Mouse (Mus musculus): ENCODE results near the gene Pyy. TPM values are rescaled to one million over a fixed set of nuclear protein-coding genes. Genes with fewer than 3 reads are reported as not detected.
A peak's percentile ranks its signal among the peaks of the same experiment; 100 is the strongest.

Gene Pyy
- not detected for total RNA-seq (2021)
- long read RNA-seq, experiment 1: 0 reads
- long read RNA-seq, experiment 2: 0 reads

DNA sequence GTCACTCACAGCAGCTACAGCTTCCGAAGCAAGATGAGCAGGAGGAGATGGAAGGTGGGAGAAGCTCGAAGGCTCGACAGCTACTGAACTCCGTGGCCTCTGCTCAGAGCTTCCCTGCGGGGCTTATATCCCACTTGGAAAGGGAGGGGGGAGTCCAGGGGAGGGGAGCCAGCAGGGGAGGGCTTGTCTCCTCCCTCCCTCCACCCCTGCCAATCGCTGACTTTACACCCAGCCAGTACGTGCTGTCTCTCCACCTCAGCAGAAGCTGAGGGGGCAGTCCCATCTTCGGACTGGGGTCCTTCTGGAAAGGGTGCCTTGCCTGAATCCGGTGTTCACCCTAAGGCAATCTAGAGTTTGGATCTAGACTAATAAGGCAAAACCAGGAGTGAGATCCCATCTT, at the start of gene Pyy:
Pyy (minus strand) TSS at position 101 of the 400 bp plus-strand sequence.
- DNase-seq (ENCODE audit: low spot score in 2 of 2): no peak

DNA sequence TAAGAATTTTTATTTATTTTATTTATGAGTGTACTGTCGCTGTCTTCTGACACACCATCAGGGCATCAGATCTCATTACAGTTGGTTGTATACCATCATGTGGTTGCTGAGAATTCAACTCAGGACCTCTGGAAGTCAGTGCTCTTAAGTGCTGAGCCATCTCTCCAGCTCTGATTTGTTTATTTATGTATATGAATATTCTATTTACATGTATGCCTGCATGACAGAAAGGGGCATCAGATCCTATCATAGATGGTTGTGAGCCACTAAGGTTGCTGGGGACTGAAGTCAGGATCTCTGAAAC, 49.1 kb upstream of the Pyy start:
- no peak for DNase-seq (ENCODE audit: low spot score in 2 of 2)

DNA sequence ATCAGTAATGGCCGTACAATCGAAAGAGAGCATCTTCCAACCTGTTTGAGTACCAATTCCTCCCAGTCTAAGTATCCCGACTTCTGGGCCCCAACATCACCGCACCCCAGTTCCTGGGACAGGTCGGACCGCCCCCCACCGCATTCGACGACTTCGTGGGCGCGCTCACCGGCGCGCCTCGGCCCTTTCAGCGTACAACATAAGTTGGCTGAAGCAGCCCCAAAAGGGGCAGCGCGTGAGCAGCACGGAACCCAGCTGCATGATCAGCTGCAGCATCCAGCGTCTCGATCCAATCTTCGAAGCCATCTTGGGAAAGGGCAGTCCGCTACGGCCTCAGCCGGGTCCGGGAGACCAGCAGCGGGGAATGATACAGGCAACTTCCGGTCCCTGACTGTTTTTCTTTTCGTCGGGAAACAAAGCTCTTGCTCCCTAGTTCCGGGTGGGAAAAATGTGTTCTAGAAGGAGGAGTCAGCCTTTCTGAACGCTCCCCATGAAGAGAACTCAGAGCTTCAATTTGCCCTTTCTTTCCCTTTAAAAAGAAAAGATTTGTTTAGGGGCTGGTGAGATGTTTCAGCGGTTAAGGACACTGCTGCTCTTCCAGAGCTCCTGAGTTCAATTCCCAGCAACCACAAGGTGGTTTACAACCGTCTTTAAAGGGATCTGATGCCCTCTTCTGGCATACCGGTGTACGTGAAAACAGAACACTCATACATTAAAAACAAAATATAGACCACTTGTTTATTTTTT, 48.6 kb upstream of the Pyy start, which contains the start of gene Tmem101:
Tmem101 (minus strand) TSS at position 366 of the 747 bp plus-strand sequence.
- peak; percentile 74 to 90 for DNase-seq (ENCODE audit: low spot score in 2 of 2)

DNA sequence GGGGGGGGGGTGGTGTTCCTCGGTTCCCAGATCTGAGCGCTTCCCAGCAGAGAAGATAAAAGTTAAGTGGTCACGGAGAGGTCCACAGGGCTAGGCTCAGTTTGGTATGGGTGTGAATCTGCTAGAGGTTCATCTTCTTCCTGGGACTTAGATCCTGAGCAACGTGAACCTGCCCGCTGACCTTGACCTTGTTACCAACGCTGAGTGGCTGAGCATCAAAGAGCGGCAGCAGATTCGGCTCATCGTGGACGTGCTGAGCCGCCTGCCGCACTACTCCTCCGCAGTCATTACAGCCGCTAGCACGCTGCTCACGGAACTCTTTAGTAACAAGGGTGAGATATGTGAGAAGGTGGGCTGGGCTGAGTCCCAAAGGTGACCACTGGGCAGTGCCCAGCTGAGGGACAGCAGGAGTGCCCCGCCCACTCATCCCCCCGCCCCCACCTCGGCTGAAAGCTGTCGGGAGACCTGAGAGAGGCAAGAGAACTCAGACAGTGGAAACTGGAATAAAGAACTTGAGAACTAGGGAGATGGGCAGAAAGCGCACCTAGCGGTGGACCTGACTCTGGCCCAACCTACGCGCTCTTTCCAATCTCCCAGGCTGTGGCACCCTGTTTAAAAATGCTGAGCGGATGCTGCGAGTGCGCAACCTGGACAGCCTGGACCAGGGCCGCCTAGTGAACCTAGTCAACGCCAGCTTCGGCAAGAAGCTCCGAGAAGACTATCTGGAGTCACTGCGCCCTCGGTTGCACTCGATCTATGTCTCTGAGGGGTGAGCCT, 39.8 kb upstream of the Pyy start:
- no peak for DNase-seq (ENCODE audit: low spot score in 2 of 2)

DNA sequence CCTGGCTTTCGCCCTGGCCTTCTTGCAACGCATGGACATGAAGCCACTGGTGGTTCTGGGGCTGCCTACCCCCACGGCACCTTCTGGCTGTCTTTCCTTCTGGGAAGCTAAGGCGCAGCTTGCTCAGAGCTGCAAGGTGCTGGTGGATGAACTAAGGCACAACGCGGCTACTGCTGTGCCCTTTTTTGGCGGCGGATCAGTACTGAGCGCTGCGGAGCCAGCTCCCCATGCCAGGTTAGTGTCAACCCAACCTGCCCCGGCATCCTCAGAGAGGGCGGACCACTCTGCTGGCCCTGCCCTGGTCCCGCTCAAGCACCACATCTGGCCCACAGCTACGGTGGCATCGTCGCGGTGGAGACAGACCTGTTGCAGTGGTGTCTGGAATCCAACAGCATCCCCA, 38.9 kb upstream of the Pyy start:
- DNase-seq (ENCODE audit: low spot score in 2 of 2): no peak

DNA sequence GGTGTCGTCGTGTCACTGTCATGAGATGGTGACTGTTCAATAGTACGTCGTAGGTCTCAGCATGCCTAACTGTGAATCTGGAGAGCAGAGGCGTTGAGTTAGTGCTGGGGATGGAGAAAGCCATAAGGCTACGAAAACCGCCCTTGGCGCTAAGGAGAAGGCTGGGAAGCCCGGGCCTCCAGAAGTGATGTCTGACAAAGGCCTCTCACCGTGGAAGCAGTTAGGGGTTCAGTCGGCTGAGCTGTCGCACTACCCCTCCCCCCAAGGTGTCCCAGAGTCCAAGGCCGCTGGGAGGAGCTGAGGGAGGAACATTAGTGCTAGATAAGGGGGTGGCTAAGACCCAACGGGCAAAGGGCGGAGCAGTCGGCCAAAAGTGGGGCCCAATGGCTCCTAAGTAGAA, 38.4 kb upstream of the Pyy start:
- no peak for DNase-seq (ENCODE audit: low spot score in 2 of 2)

DNA sequence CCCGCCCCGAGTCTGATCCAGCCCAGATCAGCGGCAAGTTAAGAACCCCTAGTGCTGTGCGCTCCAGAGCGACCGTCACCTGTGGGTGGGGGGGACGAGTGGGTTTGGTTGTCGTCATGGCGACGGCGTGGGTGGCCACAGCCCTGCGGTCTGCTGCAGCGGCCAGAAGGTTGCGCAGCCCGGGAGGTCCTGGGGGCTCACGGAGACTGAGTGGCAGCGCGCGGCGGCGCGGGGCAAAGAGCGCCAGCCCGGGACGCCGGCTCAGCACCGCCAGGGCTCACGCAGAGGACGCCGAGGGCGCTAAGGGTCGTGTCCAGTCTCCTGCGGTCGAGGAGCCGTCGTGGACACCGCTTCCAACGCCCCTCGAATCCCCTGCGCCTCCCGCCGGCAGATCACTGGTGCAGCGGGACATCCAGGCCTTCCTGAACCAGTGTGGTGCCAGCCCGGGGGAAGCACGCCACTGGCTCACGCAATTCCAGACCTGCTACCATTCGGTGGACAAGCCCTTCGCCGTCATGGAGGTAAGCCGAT, 37.9 kb upstream of the Pyy start, which contains the start of gene Nags:
Nags (plus strand) TSS at position 43 of the 531 bp plus-strand sequence.
- DNase-seq (ENCODE audit: low spot score in 2 of 2): no peak

DNA sequence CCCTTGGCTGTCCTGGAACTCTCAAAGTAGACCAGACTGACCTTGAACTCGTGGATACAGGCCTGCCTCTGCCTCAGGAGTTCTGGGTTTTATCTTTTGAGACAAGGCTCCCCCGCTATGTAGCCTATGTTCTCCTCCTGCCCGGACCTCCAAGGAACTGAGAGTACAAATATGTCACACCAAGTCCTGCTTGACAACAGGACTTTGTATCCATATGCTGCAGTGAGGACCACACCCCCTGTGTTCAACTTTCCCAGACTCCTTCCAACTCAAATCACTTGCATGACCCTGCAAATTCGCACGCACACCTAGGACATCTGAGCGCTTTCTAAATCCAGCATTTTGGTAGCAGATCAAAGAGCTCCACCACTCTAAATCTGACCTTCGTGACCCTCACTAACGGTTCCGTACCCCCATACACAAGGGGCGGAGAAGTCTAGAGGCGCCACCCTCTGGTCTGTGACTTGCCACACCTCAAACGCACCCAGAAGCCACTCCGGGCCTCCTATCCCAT, 37.4 kb upstream of the Pyy start:
- no peak for DNase-seq (ENCODE audit: low spot score in 2 of 2)

DNA sequence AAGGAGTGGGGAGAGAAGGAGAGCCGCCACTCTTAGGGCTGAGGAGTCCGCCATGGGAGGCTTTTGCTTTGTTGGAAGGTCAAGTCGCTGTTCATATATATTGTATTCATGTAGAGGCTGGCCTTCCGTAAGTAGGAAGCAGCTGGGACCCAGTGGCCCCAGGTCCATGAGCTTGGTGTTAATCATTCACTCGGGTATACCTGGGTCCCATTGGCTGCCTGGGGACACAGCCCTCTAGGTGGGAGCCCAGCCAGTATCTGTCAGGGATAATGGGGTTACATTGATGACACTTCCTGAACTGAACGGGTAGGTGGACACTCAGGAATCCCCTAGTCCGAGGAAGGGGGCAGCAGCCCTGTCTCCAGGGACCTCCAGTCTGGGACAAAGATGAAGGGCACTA, 34.7 kb upstream of the Pyy start:
- no peak for DNase-seq (ENCODE audit: low spot score in 2 of 2)

DNA sequence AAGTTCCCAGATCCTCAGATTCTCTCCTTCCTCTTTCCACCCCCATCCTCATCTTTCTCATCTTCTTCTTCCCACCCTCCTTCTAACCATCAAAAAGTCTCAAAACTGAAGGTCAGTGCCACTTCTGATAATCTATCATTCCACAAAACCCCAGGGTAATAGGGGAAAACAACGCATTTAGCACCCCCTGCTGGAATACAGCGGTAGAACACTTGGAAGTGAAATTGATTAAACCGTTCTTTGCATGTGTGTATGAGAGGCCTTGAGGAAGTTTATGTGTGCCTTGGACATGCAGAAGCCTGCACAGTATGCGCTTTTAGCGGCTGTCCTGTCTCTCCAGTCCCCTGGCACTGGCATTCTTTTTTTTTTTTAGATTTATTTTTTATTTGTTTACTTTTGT, 32.9 kb upstream of the Pyy start:
- DNase-seq (ENCODE audit: low spot score in 2 of 2): peak in 1 of 2 experiments; percentile 46

DNA sequence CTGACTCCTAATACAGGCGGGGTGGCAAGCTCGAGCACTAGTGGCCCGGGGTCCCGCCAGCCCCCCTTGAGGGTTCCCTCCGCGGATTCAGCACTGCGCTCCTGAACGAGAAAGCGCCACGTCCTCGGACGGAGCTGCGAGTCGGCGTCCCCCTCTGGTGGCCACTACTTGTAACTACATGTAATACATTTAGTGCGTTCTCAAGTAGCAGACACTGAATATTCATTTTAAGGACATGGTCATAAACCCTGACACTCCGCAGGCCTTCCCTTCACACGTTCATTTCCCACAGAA, 30.8 kb upstream of the Pyy start:
- DNase-seq (ENCODE audit: low spot score in 2 of 2): peak; percentile 58 to 73

DNA sequence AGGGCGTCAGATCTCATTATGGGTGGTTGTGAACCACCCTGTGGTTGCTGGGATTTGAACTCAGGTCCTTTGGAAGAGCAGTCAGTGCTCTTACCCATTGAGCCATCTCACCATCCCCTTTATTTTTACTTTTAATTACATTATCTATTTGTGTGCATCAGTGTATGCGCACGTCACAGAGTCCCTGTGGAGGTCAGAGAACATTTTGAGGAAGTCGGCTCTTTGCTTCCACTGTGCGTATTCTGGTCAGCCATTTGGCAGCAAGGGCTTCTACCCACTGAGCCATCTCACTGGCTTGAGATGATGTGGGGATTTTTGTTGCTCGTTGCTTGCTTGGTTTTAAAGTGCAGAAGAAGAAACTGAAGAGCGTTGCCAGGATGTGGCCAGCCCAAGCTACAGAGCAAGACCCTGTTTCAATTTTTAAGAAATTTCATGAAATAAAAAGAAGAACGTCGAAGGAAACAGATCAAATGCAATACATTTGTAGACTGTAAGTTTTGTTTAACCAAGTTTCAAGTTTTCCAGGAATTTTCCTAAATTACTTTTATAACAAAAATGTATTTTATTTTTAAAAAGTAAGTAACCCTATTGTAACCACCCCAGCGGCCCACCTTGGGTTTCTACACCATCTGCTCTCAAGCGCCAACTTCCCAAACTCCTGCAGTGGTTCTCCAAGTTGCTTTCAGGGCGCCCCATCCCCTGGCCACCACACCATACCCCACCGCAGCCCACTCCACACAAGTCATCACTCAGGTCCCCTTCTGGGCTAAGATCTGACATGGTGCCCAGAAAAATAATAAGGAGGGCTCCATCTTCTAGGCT, 30.2 kb upstream of the Pyy start:
- no peak for DNase-seq (ENCODE audit: low spot score in 2 of 2)

DNA sequence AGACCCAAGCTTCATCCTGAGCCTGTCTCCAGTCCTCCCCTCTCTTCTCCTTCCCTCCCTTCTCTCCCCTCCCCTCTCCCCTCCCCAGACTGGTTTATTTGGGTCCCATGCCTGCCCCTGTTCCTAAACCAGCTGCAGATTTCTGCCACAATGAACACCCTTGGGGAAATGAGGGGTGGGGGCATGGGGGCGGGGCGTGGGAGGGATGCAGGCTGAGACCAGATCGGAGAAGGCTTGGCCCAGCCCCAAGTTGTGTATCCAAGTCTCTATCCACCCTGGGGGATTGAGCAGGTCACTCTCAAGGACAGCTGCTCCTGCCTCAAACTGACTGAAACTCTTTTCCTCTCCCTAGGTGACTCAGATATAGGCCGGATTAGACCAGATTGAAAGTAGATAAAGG, 26.9 kb upstream of the Pyy start:
- DNase-seq (ENCODE audit: low spot score in 2 of 2): no peak

DNA sequence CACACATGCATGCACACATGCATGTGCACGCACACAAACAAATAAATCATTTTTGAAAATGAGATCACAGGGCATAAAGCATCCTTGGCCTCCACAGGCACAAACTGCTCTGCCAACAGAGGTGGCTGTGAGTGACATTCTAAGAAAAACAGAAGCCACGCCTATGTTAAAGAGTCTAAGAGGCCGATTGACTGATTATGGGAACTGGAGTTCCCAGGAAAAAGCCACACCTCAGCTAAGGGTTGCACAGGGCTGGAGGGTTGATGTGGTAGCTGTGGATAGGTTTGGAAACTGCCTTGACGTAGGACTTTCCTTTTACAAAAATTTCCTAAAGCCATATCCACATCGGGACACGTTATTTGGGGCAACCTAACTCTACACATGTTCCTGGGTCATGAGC, 9.8 kb upstream of the Pyy start:
- no peak for DNase-seq (ENCODE audit: low spot score in 2 of 2)

DNA sequence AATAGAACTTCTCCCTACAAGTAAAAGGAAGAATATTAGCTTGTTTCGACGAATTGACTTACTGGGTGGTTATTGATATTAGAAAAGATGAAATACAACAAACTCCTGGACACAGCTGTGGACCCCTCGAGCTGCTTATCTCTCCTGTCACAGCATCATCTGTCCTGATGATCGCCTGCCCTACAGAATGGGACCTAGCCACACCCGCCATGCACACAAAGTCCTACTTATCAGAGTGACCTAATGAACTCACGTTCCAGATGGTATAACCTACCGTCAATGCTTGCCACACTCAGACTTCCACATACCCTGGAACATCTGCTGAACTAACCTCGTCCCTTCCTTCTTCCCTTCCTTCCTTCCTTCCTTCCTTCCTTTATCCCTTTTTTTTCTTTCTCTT, 8.6 kb upstream of the Pyy start:
- no peak for DNase-seq (ENCODE audit: low spot score in 2 of 2)

DNA sequence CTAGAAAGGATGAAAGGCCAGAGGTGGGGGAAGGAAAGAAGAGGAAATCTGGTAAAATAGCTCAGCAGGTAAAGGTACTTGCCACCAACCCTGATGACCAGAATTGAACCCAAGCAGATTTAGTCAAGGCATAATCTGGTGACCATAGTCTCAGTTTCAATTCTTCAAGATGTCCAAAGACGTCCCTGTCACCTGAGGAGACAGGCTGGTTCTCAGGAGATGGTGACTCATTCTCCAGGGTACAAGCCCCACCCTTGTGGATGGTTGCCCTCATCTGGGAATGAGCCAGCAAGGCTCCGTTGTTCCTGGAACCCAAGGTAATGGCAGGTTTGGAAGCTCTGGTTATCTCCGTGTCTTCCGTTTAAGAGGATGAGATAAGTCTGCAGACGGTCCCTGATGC, 3.9 kb upstream of the Pyy start:
- DNase-seq (ENCODE audit: low spot score in 2 of 2): no peak

DNA sequence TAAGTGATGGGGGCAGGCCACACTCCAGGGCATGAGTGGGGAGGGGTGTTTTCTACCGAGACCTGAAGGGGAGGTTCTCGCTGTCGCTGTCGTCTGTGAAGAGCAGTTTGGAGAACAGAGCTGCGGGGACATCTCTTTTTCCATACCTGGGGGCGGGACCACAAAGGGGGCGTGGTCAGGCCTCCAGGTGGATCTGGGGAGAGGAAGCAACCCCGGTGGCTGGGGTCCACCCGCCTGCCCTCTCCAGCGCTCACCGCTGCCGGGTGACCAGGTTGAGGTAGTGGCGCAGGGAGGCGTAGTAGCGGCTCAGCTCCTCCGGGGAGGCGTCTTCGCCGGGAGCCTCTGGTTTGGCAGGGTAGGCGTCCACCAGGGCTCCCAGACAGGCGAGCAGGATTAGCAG, 721 bp downstream of the Pyy start:
- no peak for DNase-seq (ENCODE audit: low spot score in 2 of 2)

DNA sequence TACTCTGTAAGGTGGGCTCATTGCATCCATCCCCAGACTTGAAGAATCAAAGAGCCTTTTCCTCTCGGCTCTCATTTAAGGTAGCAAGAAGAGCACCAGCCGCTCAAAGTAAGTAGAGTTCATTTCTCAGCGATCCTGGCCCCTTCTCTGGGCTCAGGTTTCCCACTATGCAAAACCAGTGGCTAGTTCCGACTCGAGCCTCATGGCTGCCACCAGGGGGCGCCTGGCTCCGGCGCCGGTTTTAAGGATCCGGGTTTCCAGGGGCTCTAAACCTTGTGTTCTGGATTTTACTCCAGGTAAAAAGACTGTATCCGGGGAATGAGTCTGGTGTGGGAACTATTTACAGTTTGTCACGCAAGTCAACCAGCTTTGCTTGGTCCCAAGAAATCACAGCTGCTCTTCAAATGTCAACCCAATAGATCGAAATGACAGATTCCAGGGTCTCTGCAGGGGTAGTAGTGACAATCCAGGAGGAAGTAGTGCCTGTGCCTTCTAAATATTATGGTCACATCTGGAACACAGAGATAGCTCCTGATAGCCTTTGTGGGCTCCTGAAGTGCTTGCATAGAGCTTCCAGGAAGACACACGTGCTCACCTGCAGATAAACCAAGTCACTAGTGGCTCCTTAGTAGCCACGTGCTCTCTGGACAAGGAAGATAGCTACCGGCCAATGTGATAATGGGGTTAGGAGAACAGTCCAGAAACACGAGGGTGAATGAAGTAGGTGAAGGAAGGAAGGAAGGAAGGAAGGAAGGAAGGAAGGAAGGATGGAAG, 5.0 kb downstream of the Pyy start:
- DNase-seq (ENCODE audit: low spot score in 2 of 2): peak; percentile 65 to 68

DNA sequence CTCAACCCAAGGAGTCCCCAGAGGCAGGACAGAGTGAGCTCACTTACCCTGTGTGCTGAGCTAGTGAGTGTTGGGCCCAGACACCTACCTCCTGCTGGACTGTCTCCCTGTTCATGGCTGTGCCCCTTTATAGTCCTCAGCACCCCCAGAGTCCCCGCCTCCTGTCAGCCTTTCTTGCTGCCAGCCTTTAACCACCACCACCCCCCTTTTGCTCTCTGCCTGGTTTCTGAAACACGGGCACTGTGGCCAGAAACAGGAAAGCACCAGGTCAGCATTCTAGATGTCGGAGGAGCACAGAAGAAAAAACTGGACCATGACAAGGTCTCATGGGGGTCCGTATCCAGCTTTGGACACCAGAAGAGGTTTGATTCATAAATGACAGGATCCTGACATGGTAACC, 6.4 kb downstream of the Pyy start, which contains the start of gene Ppy:
Ppy (minus strand) TSS at position 101 of the 400 bp plus-strand sequence.
- DNase-seq (ENCODE audit: low spot score in 2 of 2): no peak

DNA sequence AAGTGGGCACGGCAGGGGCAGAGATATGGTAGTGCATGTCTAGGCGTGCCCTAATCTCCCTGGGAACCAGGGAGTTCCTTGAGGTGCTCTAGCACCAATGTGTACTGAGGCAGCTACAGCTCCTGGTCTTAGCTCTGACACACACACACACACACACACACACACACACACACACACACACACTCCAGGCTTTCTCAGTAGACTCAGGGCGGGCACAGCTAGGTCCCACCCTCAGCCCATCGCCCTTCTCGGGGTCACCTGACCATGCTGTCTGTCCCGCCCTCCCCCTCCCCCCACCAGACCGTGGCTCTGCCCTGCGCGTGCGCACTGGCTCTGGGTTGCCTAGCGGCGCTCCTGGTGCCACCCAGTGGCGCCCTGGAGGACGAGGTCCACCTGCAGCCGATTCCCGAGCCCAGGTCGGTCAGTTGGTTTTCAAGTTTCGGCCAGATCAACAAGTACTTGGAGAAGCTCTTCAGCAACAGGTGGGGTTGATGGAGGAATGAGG, 10.7 kb downstream of the Pyy start:
- peak; percentile 47 to 51 for DNase-seq (ENCODE audit: low spot score in 2 of 2)
